Mouse (Mus musculus): Measurements from ENCODE around the gene Baiap2l2.

Gene Baiap2l2

GRCm38 (mm10) chr15:79299563-79300155, 14.3 kb upstream of the Baiap2l2 start:
- DNase-seq: no peak

- DNase-seq: no peak
Measured at GRCm38 (mm10) chr15:79298553-79298952, 13.2 kb upstream of the Baiap2l2 start.

GRCm38 (mm10) chr15:79292779-79293178, 7.4 kb upstream of the Baiap2l2 start:
- DNase-seq: no peak

- DNase-seq: no peak
Measured at GRCm38 (mm10) chr15:79290340-79290739, 5.0 kb upstream of the Baiap2l2 start.

- DNase-seq: no peak
Measured at GRCm38 (mm10) chr15:79289441-79289840, 4.1 kb upstream of the Baiap2l2 start.

- DNase-seq: no peak
Measured at GRCm38 (mm10) chr15:79288387-79288786, 3.0 kb upstream of the Baiap2l2 start.

GRCm38 (mm10) chr15:79287091-79287490, 1.8 kb upstream of the Baiap2l2 start:
- no peak for DNase-seq

GRCm38 (mm10) chr15:79286141-79286540, 804 bp upstream of the Baiap2l2 start:
- no peak for DNase-seq

GRCm38 (mm10) chr15:79283371-79283770, 2.0 kb downstream of the Baiap2l2 start:
- no peak for DNase-seq

- no peak for DNase-seq
Measured at GRCm38 (mm10) chr15:79282434-79282833, 2.9 kb downstream of the Baiap2l2 start.

- DNase-seq: no peak
Measured at GRCm38 (mm10) chr15:79281389-79281788, 3.9 kb downstream of the Baiap2l2 start.

- no peak for DNase-seq
Measured at GRCm38 (mm10) chr15:79280850-79281249, 4.5 kb downstream of the Baiap2l2 start.

GRCm38 (mm10) chr15:79280209-79280608, 5.1 kb downstream of the Baiap2l2 start:
- peak in 1 of 2 experiments; percentile 24 for DNase-seq

GRCm38 (mm10) chr15:79277728-79278127, 7.6 kb downstream of the Baiap2l2 start:
- no peak for DNase-seq

- no peak for DNase-seq
Measured at GRCm38 (mm10) chr15:79273020-79273419, 12.3 kb downstream of the Baiap2l2 start.

- peak in 1 of 2 experiments; percentile 53 for DNase-seq
Measured at GRCm38 (mm10) chr15:79271124-79271746, 14.1 kb downstream of the Baiap2l2 start.

GRCm38 (mm10) chr15:79270317-79271123, 14.8 kb downstream of the Baiap2l2 start:
- peak; percentile 69 to 80 for DNase-seq

- no peak for DNase-seq
Measured at GRCm38 (mm10) chr15:79268521-79268920, 16.8 kb downstream of the Baiap2l2 start.

GRCm38 (mm10) chr15:79265384-79265783, 20.0 kb downstream of the Baiap2l2 start:
- DNase-seq: no peak

- DNase-seq: no peak
Measured at GRCm38 (mm10) chr15:79263726-79264125, 21.6 kb downstream of the Baiap2l2 start.

- no peak for DNase-seq
Measured at GRCm38 (mm10) chr15:79262786-79263309, 22.5 kb downstream of the Baiap2l2 start.

GRCm38 (mm10) chr15:79262375-79262774, 23.0 kb downstream of the Baiap2l2 start:
- peak in 1 of 2 experiments; percentile 15 for DNase-seq

- DNase-seq: no peak
Measured at GRCm38 (mm10) chr15:79261757-79262156, 23.6 kb downstream of the Baiap2l2 start.

Measured in spleen, adult 18-20 months (tissue).